Mouse (Mus musculus) adipocyte (in vitro differentiated cells): Measurements from ENCODE around the gene Cxxc4.
A peak's percentile ranks its signal among the peaks of the same experiment; 100 is the strongest.
"Not testable (repeated sequence)": the region's sequence is repeated elsewhere in the genome, so short reads cannot be mapped to it uniquely, and the experiment has no call there.

ENCODE experiments used
- DNase-seq: peaks from one replicate; pipeline ENCODE4 v3.0.0-alpha.2; 2016; ENCODE audit warnings: low spot score

Gene Cxxc4

DNA sequence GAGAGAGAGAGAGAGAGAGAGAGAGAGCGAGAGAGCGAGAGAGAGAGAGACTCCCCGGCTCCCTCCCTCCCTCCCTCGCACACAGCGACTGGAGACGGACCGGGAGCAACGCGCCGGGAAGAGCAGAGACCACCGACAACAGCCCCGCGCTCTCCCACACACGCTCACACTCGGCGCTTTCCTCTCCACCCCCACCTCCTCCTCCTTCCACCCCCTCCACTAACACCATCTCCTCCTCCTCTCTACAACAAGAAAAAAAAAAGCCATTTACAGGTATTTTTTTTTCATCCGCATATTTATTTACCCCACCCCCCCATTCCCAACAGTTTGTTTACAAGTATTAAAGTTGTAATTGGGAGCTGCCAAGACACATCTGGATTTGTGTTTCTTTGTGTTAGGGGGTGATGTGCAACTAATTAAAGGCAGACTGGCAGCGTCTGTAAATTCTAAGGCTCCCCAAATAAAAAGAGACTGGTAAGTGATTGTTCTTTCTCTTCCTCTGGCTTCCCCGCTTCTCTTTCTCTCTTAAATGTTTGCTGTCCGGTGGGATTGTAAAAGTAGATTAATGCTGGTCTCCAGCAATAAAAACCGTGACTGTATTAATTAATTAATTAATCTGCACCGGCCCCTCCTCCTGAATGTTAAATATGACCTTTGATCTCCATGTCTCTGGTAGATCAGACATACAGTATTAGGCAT is at the start of gene Cxxc4:
Gene Cxxc4 (plus strand): TSS at position 71 of the 699 bp plus-strand sequence.
- no peak for DNase-seq

- DNase-seq, result no peak
These were observed 47.0 kb upstream of the Cxxc4 start for GRCm38 (mm10) chr3:134188979-134189946.

DNA sequence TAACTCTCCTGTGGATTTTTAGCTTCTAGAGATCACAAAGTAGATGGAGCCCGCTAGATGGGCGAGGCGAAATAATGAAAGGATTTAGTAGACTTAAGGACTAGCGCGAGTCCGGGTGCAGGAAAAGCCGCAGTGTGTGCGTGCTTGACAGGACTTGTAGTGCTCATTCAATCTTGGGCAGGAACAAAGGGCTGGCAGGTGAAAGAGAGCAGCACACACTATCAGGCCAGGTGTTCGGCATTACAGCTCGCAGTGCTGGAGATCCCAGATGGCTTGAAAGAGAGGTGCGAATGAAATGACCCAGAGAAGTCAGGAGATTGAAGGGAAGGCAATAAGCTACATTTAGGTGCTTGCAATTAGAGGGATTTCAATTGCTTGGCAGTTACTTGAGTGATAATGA is 46.2 kb upstream of the Cxxc4 start:
- no peak for DNase-seq

DNA sequence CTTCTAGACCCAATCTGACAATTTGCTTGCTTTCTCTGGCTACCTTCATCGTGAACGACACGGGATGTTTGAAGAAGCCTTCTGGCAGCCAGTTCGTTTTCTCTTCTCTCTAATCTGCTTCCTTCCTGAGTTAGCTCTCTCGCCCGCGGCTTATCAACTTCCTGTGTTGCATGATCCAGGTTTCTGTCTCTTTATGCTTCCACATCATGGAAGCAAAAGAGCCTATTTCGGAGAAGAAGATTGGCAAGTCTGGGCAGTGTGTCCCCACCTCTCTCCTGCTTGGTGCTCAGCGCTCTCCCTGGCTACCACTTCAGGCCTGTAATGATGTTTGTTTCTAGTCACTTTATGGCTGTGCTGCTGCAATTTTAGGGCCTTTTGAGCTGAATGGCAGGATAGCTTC is 36.4 kb upstream of the Cxxc4 start:
- no peak for DNase-seq

GRCm38 (mm10) chr3:134206624-134207023 is 29.7 kb upstream of the Cxxc4 start:
- DNase-seq, result no peak

GRCm38 (mm10) chr3:134210950-134211349 is 25.3 kb upstream of the Cxxc4 start:
- no peak for DNase-seq

GRCm38 (mm10) chr3:134219881-134220280 is 16.4 kb upstream of the Cxxc4 start:
- not testable (repeated sequence) for DNase-seq

DNA sequence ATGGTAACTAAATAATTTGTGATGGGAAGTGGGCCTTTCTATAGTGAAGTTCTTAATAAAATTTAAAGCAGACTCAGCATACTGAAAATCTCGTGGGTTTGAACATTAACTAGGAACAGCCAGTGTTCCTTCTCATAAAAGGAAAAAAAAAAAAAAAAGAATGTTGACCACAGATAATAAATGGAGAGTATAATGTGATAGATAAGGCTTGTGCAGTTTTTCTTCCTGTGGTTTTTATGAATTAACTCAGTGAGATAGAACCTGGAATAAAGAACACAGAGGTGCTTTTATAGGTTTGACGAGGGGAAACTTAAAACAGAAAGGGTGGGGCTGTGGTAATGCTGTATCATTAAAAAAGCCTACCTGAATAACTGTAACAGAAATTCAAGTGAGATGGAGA is 15.3 kb upstream of the Cxxc4 start:
- DNase-seq, result no peak

- DNase-seq, result no peak
These were observed 13.7 kb upstream of the Cxxc4 start for GRCm38 (mm10) chr3:134222593-134222992.

- no peak for DNase-seq
These were observed 12.3 kb upstream of the Cxxc4 start for GRCm38 (mm10) chr3:134223956-134224355.

DNA sequence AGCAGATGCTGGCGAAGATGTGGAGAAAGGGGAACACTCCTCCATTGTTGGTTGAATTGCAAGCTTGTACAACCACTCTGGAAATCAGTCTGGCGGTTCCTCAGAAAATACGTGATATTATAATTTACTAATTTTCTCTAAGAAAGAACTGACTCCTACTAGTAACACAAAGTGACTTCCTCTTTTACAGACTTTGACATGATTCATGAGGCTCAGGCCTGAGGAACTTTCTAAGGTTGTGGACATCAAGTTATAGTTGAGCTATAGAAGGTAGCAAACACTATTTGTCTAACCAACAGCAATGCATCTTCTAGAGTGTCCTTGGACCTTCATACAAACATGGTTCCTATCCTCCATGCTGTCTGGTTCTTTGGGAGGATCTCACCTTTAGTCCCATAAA is 10.4 kb upstream of the Cxxc4 start:
- no peak for DNase-seq

DNA sequence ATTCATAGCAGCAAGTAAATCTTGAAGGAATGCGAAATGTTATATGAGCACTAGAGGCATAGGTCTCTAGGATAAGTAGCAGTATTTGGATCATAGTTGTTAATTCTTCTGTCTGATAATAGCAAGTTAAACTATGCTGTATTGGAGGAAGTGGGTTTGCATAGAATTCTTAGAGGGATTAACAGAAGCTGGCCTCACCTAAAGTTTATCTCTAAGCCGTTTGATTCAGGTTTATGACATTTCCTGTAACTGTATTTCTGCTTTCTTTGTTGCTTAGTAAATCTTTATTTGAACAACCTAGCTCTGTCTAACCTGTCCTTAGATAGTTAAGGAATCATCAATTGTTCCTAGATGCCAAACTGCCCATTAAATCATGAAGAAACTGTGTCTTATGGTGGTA is 3.5 kb upstream of the Cxxc4 start:
- no peak for DNase-seq

GRCm38 (mm10) chr3:134235491-134236413 is 532 bp upstream of the Cxxc4 start:
- DNase-seq, result peak; percentile 15

DNA sequence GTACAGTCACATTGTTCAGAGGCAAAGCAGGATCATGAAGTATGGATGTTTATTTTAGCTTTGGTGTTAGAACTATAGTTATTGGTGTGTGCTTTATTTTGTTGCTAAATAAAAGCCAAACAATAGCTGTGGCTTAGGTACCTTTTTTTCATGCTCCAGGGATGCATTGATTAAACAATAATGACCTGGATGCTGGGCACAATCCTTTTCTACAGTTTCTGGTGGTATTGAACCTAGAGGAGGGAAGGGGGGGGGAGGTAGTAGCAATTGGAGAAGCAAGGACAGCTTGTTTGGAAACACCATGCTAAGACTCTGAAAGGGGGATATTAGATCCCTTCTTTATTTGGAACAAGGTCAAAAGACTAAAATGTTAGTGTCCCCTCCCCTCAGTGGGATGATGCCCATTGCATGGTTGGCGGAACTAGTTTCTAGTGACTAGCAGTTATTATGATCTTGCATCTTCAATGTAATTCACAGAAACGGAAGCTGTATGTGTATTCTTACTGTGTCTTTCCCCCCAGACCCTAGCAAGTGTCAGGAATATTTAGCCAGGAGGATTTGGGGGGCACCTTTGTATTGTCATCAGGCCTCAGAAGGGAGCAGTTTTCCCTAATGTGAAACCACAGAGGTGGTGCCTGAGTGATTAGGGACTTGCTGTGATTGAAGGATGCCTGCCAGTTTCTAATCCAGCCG is 975 bp downstream of the Cxxc4 start:
- DNase-seq, result no peak

GRCm38 (mm10) chr3:134238621-134239310 is 2.5 kb downstream of the Cxxc4 start:
- no peak for DNase-seq

DNA sequence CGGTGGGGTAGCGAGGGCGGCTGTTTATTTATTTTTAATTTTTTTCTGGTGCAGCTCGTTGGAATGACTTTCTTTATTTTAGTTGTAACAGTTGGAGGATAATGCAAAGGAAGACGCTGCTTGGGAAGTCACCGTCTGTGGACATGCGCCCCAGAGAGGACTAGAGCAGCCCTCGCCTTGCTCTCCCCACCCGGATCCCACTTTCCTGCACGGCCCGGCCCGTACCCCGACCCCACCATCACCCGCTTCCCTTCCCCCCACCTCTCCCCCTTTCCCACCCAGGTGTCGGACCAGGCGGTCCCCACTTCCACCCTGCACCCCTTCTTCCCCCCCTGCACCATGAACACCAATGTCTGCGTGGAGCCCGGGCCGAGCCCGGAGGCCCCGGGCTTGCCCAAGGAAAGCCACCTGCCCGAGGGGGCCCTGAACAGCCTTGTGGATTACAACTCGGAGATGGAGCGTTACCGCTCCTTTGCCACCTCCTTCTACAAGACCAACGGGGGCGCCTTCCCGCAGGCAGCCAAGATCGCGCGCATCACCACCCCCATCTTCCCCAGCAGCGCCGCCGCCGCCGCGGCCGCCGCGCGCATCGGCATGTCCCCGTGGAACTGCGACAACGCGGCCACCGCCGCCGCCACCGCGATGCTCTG is 3.2 kb downstream of the Cxxc4 start:
- DNase-seq, result no peak

- DNase-seq, result no peak
These were observed 3.9 kb downstream of the Cxxc4 start for GRCm38 (mm10) chr3:134239971-134240717.

DNA sequence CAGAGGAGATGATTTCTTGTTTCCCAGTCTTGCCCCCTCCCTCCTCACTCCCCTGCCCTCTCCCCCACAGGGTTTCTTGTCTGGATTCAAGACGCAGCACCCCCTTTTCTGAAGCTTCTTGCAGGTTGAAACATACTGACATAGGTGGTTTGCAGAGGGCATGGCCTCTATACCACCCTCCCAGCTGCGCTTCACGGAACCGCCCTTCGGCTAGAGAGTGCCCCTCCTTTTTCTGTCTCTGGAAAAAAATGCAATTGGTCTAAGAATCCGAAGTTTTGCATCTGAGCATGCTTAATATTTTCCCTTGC is 4.4 kb downstream of the Cxxc4 start:
- no peak for DNase-seq

GRCm38 (mm10) chr3:134243168-134243849 is 7.0 kb downstream of the Cxxc4 start:
- DNase-seq, result no peak
